ENCODE assay signal across 9 mouse cellular contexts in the genomic region with DNA sequence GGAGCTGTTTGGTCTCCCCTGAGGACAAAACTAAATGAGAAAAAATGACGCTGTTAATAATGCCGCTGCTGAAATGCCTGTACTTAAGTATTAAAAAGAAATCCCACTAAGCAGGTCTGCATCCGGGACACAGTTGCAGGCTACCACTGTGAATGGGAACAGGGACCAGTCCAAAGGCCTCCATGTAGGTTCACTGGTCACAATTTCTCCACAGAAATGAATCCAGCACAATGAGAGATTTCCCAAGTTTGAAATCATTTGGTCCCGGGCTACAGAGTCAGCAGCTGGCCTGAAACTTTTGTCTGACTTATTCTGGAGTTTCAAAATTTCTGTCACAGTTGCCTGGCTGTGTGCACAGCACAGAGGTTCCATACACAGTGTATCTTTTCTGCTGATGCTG.
DNase-seq lines count a peak whose midpoint lies in the region; ATAC-seq and TF ChIP-seq lines count a peak whose summit lies in the region.
"Had no signal": no experiment of that assay in that cellular context is flagged by ENCODE, and none has a peak within 500 bp of the region (broad histone marks: within the 10 kb centered on the region; RNA-seq: fewer than 3 reads in every experiment).

No protein-coding gene starts in this region.

- H3K9ac ChIP-seq in liver, embryonic 13.5 days: no peak overlapping the region

- no peak for ATAC-seq in liver, embryonic 13.5 days (ENCODE audit: low read depth)

- DNase-seq in adrenal gland, adult 2 months: peak; percentile 45
- no peak for DNase-seq in adrenal gland, postnatal 14 days
- no peak for DNase-seq in testis, postnatal 10 days (ENCODE audit: low spot score)
- DNase-seq in liver, embryonic 13.5 days: no peak
- DNase-seq in frontal cortex, postnatal 25 days (ENCODE audit: low spot score in 2 of 2): no peak
- DNase-seq in thymus, postnatal 0 days (ENCODE audit: low spot score): no peak
- no peak for DNase-seq in cerebellum, adult 11 months

- no peak overlapping the region; the same call in 1 of the 2 replicates for H3K4me3 ChIP-seq in testis, adult 2 months (ENCODE audit: control insufficient read depth, low read depth, low read length)
- no peak overlapping the region for H3K4me3 ChIP-seq in liver, embryonic 13.5 days (replicated peaks)
- H3K4me3 ChIP-seq: erythroblast, embryonic 14.5 days had no signal

- 40% methylated on average over 4 of the region's 4 CpGs for WGBS in liver, embryonic 13.5 days (ENCODE audit: insufficient replicate concordance)

- H3K36me3 ChIP-seq in testis, adult 2 months (ENCODE audit: control insufficient read depth, insufficient read depth, low read length): no peaks in the 10 kb centered on the region
- no peaks in the 10 kb centered on the region for H3K36me3 ChIP-seq in liver, embryonic 13.5 days

- TF ChIP-seq CTCF in testis, adult 2 months (IDR thresholded peaks at IDR 0.05; ENCODE audit: control insufficient read depth, insufficient read depth, insufficient replicate concordance, low read depth, low read length): no peak

- peaks cover 28% of the 10 kb centered on the region for H3K4me1 ChIP-seq in testis, adult 2 months (ENCODE audit: control insufficient read depth, insufficient read depth, low read length)
- peaks cover 28% of the 10 kb centered on the region for H3K4me1 ChIP-seq in liver, embryonic 13.5 days (replicated peaks)

- TF ChIP-seq POLR2A in testis, adult 2 months (IDR thresholded peaks at IDR 0.05; ENCODE audit: control insufficient read depth, low read depth, low read length): no peak

- H3K9me3 ChIP-seq in liver, embryonic 13.5 days (replicated peaks): no peaks in the 10 kb centered on the region

- H3K27ac ChIP-seq in testis, adult 2 months (ENCODE audit: control insufficient read depth, insufficient read depth, low read depth, low read length): peak overlapping the region; percentile 24
- H3K27ac ChIP-seq in liver, embryonic 13.5 days: peak overlapping the region; percentile 43; the same call in 1 of the 2 replicates

- 0 out of 2 replicates have a peak overlapping the region, but pooled peaks have one; percentile 8 for H3K4me2 ChIP-seq in liver, embryonic 13.5 days

- H3K27me3 ChIP-seq in testis, adult 2 months (ENCODE audit: control insufficient read depth, insufficient read depth, low read length): peaks cover 8% of the 10 kb centered on the region
- H3K27me3 ChIP-seq in liver, embryonic 13.5 days: peaks cover 86% of the 10 kb centered on the region
